Mouse (Mus musculus): ENCODE measurements at regions not wholly inside any gene's neighbourhood (a gene's known extent, or its start where the extent isn't known, plus 50 kb on each side); places are given as distances from the start of the nearest gene placed in this dataset.

DNA sequence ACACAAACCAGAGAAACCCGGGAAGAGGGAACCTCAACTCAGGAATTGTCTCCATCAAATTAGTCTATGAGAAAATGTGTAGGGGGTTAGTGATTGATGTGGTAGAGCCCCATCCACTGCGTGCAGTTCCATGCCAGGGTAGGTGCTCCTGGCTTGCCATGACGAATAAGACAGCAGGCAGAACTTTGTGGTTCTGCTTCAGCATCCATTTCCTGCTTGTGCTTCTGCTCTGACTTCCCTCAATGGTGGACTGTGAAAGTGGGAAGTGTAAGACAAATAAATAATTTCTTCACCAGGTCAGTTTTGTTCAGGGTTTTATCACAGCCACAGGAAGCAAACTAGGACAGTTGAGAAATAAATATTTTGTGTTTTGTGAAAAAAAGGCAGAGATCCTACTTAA is 150.9 kb upstream of the Pdcd1 start:
- Histone ChIP-seq H3K9ac (ENCODE audit: low read length) (no peak overlapping the region), H3K27me3 (replicated peaks; ENCODE audit: control insufficient read depth, insufficient read depth, low read length) (no peaks in the 10 kb centered on the region), H3K4me3 (ENCODE audit: low read depth, low read length) (no peak overlapping the region), H3K4me2 (ENCODE audit: low read length) (no peak overlapping the region), H3K36me3 (ENCODE audit: control insufficient read depth, insufficient read depth, low read length) (no peaks in the 10 kb centered on the region), H3K4me1 (replicated peaks; ENCODE audit: control insufficient read depth, insufficient read depth, low read length) (no peaks in the 10 kb centered on the region), H3K9me3 (ENCODE audit: control insufficient read depth, low read length) (no peaks in the 10 kb centered on the region), H3K27ac (ENCODE audit: low read depth) (no peak overlapping the region)
- 66% methylated on average over 3 of the region's 3 CpGs for WGBS
- no peak for ATAC-seq (replicated peaks; ENCODE audit: low FRiP score, low TSS enrichment, low read depth)
- no peak for DNase-seq (ENCODE audit: low spot score)

DNA sequence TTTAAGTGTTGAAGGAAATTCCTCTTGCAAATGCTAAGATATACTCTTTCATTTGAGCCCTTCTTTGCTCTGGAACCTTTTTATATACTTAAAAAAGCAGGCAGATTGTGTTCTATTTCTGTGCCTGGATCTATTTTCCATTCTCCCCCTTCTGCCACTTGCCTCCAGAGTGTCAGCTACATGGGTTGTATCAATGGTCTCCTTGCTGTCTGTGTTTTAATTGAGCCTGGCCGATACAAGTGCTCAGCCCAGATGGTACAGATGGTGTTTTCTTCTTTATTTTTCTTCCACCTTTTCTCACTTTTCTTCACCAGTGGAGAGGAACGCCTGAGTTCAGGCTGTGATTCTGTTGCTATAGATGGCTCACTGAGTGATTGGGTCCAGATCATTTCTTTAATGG is 131.5 kb upstream of the Pdcd1 start:
- 84% methylated on average over 2 of the region's 2 CpGs for WGBS
- H3K4me2 ChIP-seq (ENCODE audit: low read length): no peak overlapping the region
- ATAC-seq (replicated peaks; ENCODE audit: low FRiP score, low TSS enrichment, low read depth): no peak

DNA sequence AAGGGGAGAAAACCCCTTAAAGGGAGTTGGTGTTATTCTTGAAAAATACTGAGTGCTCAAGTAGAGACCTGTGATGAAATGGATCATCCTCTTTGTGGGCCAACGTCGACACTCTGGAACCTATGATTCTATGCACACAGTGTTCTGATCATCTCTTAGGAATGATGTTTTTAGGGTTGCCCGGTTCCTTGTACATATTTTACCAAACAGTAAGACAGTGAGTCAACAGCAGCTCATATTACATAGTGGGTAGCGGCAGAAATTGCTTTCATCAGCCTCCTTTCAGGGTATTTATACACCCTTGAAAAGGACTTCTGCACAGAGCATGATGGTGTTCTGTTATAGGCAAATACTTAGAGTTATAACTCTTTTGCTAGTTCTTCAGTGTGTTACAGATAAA is 97.6 kb upstream of the Pdcd1 start:
- Histone ChIP-seq H3K9ac (ENCODE audit: low read length) (no peak overlapping the region), H3K4me2 (ENCODE audit: low read length) (no peak overlapping the region), H3K36me3 (ENCODE audit: control insufficient read depth, insufficient read depth, low read length) (no peaks in the 10 kb centered on the region), H3K27me3 (replicated peaks; ENCODE audit: control insufficient read depth, insufficient read depth, low read length) (no peaks in the 10 kb centered on the region), H3K4me1 (replicated peaks; ENCODE audit: control insufficient read depth, insufficient read depth, low read length) (no peaks in the 10 kb centered on the region), H3K9me3 (ENCODE audit: control insufficient read depth, low read length) (no peaks in the 10 kb centered on the region), H3K27ac (ENCODE audit: low read depth) (no peak overlapping the region), H3K4me3 (ENCODE audit: low read depth, low read length) (no peak overlapping the region)
- DNase-seq (ENCODE audit: low spot score) (no peak), ATAC-seq (replicated peaks; ENCODE audit: low FRiP score, low TSS enrichment, low read depth) (no peak)
- 70% methylated on average over 4 of the region's 4 CpGs for WGBS

More for the DNA sequence above, 131.5 kb upstream of the Pdcd1 start:
- H3K4me3 ChIP-seq (ENCODE audit: low read depth, low read length): no peak overlapping the region
- H3K27me3 ChIP-seq (replicated peaks; ENCODE audit: control insufficient read depth, insufficient read depth, low read length): no peaks in the 10 kb centered on the region
- H3K9ac ChIP-seq (ENCODE audit: low read length): no peak overlapping the region
- H3K36me3 ChIP-seq (ENCODE audit: control insufficient read depth, insufficient read depth, low read length): no peaks in the 10 kb centered on the region
- no peaks in the 10 kb centered on the region for H3K4me1 ChIP-seq (replicated peaks; ENCODE audit: control insufficient read depth, insufficient read depth, low read length)
- H3K27ac ChIP-seq (ENCODE audit: low read depth): no peak overlapping the region
- no peak for DNase-seq (ENCODE audit: low spot score)
- no peaks in the 10 kb centered on the region for H3K9me3 ChIP-seq (ENCODE audit: control insufficient read depth, low read length)

DNA sequence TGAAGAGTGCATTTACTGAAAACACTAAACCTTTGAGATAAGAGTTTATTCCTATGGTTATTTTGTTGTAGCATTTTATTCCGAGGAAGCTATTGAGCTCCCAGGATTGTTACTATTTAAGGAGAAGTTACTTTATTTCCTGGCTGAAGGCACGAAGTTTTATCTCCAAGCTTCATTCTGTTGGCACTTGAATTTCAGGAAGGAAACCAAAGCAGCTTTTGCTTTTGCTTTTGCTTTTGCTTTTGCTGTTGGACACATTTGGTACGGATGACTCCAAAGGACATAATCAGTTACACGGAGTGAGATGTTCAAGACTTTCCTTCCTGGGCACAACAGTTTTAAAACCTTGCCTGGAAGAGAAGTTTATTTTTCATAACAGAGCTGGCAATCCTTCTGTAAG is 94.7 kb upstream of the Pdcd1 start:
- no peak for ATAC-seq (replicated peaks; ENCODE audit: low FRiP score, low TSS enrichment, low read depth)

GRCm38 (mm10) chr1:94140518-94140917 is 88.2 kb upstream of the Pdcd1 start:
- 71% methylated on average over 3 of the region's 3 CpGs for WGBS
- no peaks in the 10 kb centered on the region for H3K27me3 ChIP-seq (replicated peaks; ENCODE audit: control insufficient read depth, insufficient read depth, low read length)
- ATAC-seq (replicated peaks; ENCODE audit: low FRiP score, low TSS enrichment, low read depth): no peak

More for the DNA sequence above, 94.7 kb upstream of the Pdcd1 start:
- H3K4me1 ChIP-seq (replicated peaks; ENCODE audit: control insufficient read depth, insufficient read depth, low read length): no peaks in the 10 kb centered on the region
- no peak overlapping the region for H3K4me2 ChIP-seq (ENCODE audit: low read length)
- H3K4me3 ChIP-seq (ENCODE audit: low read depth, low read length): no peak overlapping the region
- no peaks in the 10 kb centered on the region for H3K27me3 ChIP-seq (replicated peaks; ENCODE audit: control insufficient read depth, insufficient read depth, low read length)
- no peaks in the 10 kb centered on the region for H3K36me3 ChIP-seq (ENCODE audit: control insufficient read depth, insufficient read depth, low read length)
- WGBS: 71% methylated on average over 4 of the region's 4 CpGs
- DNase-seq (ENCODE audit: low spot score): no peak
- no peaks in the 10 kb centered on the region for H3K9me3 ChIP-seq (ENCODE audit: control insufficient read depth, low read length)
- no peak overlapping the region for H3K9ac ChIP-seq (ENCODE audit: low read length)
- no peak overlapping the region for H3K27ac ChIP-seq (ENCODE audit: low read depth)

GRCm38 (mm10) chr1:94139445-94140062 is 87.2 kb upstream of the Pdcd1 start:
- H3K27ac ChIP-seq (ENCODE audit: low read depth): no peak overlapping the region
- no peaks in the 10 kb centered on the region for H3K36me3 ChIP-seq (ENCODE audit: control insufficient read depth, insufficient read depth, low read length)
- no peaks in the 10 kb centered on the region for H3K4me1 ChIP-seq (replicated peaks; ENCODE audit: control insufficient read depth, insufficient read depth, low read length)
- H3K27me3 ChIP-seq (replicated peaks; ENCODE audit: control insufficient read depth, insufficient read depth, low read length): no peaks in the 10 kb centered on the region
- H3K9ac ChIP-seq (ENCODE audit: low read length): no peak overlapping the region
- no peak overlapping the region for H3K4me2 ChIP-seq (ENCODE audit: low read length)
- DNase-seq (ENCODE audit: low spot score) (no peak), ATAC-seq (replicated peaks; ENCODE audit: low FRiP score, low TSS enrichment, low read depth) (no peak)
- 83% methylated on average over 5 of the region's 5 CpGs for WGBS
- no peaks in the 10 kb centered on the region for H3K9me3 ChIP-seq (ENCODE audit: control insufficient read depth, low read length)
- H3K4me3 ChIP-seq (ENCODE audit: low read depth, low read length): no peak overlapping the region

More at GRCm38 (mm10) chr1:94140518-94140917, 88.2 kb upstream of the Pdcd1 start:
- no peak overlapping the region for H3K4me3 ChIP-seq (ENCODE audit: low read depth, low read length)
- DNase-seq (ENCODE audit: low spot score): no peak
- H3K9me3 ChIP-seq (ENCODE audit: control insufficient read depth, low read length): no peaks in the 10 kb centered on the region
- H3K4me2 ChIP-seq (ENCODE audit: low read length): no peak overlapping the region
- no peaks in the 10 kb centered on the region for H3K36me3 ChIP-seq (ENCODE audit: control insufficient read depth, insufficient read depth, low read length)
- H3K27ac ChIP-seq (ENCODE audit: low read depth): no peak overlapping the region
- no peak overlapping the region for H3K9ac ChIP-seq (ENCODE audit: low read length)
- no peaks in the 10 kb centered on the region for H3K4me1 ChIP-seq (replicated peaks; ENCODE audit: control insufficient read depth, insufficient read depth, low read length)

GRCm38 (mm10) chr1:94136731-94137130 is 84.4 kb upstream of the Pdcd1 start:
- 89% methylated on average over 8 of the region's 8 CpGs for WGBS
- no peaks in the 10 kb centered on the region for H3K9me3 ChIP-seq (ENCODE audit: control insufficient read depth, low read length)
- H3K27ac ChIP-seq (ENCODE audit: low read depth): no peak overlapping the region
- ATAC-seq (replicated peaks; ENCODE audit: low FRiP score, low TSS enrichment, low read depth): no peak
- no peak overlapping the region for H3K4me3 ChIP-seq (ENCODE audit: low read depth, low read length)
- H3K27me3 ChIP-seq (replicated peaks; ENCODE audit: control insufficient read depth, insufficient read depth, low read length): no peaks in the 10 kb centered on the region
- H3K4me2 ChIP-seq (ENCODE audit: low read length): no peak overlapping the region
- no peaks in the 10 kb centered on the region for H3K4me1 ChIP-seq (replicated peaks; ENCODE audit: control insufficient read depth, insufficient read depth, low read length)
- no peaks in the 10 kb centered on the region for H3K36me3 ChIP-seq (ENCODE audit: control insufficient read depth, insufficient read depth, low read length)
- DNase-seq (ENCODE audit: low spot score): no peak
- H3K9ac ChIP-seq (ENCODE audit: low read length): no peak overlapping the region
